Mouse (Mus musculus) leukemia stem cell, adult 10-12 weeks (primary cell): ENCODE measurements around the gene Peak1. TPM values are rescaled to one million over a fixed set of nuclear protein-coding genes. Genes with fewer than 3 reads are reported as not detected.

Experiments used
- polyA plus RNA-seq: library from polyadenylated mRNA; stranded (reverse); fragments of >175 nt; gene quantifications from 2 replicates; pipeline ENCODE4 v1.2.3, GENCODE M21; 2012; ENCODE audit warnings: low replicate concordance

Gene Peak1
- polyA plus RNA-seq = 0.89 and 3.5 TPM in 2 replicates

DNA sequence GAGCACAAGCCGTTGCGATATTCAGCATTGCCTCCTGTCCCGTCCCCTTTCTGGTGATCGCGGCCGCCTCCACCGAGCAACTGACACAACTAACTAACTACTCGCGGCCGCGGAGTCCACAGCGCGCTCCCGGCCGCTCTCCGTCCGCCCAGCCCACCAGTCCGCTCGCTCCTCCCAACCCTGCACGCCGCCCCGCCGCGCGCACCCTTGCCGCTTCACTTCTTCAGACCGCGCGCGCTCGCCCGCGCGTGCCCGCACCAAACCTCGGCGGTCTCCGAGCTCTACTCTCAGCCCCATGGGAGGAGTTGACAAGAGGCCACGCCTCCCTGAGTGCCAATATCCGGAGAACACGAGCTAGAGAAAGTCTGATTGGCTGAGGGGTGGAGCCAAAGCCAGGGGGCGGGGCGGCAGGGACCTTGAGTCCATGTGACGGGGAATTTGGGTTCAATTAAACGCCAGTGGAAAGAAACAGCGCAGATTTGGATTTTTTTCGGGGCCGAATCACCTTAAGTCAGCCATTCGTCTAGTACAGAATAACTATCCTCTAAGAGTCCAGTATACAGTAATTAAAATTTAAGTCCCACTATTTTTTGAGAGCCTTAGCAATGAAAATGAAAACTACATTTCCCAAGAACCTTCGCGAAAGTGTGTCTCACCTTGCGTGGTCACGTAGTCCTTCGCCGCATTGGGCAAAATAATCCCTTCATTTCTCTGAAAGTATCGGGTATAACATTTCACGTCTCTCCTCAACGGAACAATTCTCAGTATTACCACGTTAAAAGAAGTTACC lies at the start of gene Peak1, which contains the start of gene Hmg20a:
Gene Peak1, minus strand, starts transcription at position 120 of the 790 bp plus-strand sequence.
Gene Hmg20a, plus strand, starts transcription at position 662 of the 790 bp plus-strand sequence.

DNA sequence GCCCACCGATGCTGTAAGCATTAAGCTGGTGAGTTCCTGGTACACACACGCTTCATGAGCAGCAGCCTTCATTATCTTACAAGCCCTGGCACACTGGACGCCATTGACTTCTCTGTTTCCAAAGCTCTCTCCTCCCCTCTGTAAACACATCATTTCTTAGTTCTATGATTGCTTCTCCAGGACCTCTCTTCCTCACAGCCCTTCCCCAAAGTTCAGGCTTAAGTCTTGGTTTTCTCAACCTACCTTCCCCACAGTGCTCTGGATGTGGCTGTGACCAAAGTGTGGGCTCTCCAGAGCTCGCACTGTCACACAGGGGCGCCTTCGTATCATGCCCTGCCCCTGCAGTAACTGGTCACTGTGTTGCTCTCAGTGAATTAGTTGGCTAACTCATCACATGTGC lies 252.5 kb downstream of the Peak1 start, which contains the start of gene Tspan3:
Gene Tspan3, minus strand, starts transcription at position 101 of the 400 bp plus-strand sequence.

Other genes starting within 250 kb of the Peak1 start
- 1.2 and 5.8 TPM in 2 replicates for gene Hmg20a, start 542 bp upstream of the Peak1 start, polyA plus RNA-seq